Mouse (Mus musculus) ES-E14 (cell line): ENCODE results near the gene Acp5. TPM values are rescaled to one million over a fixed set of nuclear protein-coding genes. Genes with fewer than 3 reads are reported as not detected.

ENCODE experiments used
- DNase-seq: peaks from one replicate; pipeline ENCODE4 v3.0.0-alpha.2; 2013; ENCODE audit warnings: low read depth, low spot score
- H3K27ac ChIP-seq: 2 replicates; pipeline ENCODE4 v1.5.1; 2012; ENCODE audit warnings: low read depth, mild to moderate bottlenecking, low read length, moderate library complexity, mixed read lengths; ENCODE audit not compliant: poor library complexity, insufficient read depth, severe bottlenecking
- H3K36me3 ChIP-seq: 2 replicates; pipeline ENCODE4 v1.6.1; 2012; ENCODE audit warnings: mild to moderate bottlenecking, low read length, moderate library complexity, mixed read lengths; ENCODE audit not compliant: control insufficient read depth, poor library complexity, insufficient read depth, severe bottlenecking
- H3K4me1 ChIP-seq, 2 experiments: fragments of 150-350 bp in 1 of 2; sonication (generic) in 1 of 2; 2 replicates each; pipeline ENCODE4 v1.6.1; 2012; ENCODE audit warnings: low read length in 2 of 2, mild to moderate bottlenecking in 1 of 2, mixed read lengths in 1 of 2; ENCODE audit not compliant: control insufficient read depth in 2 of 2, insufficient read depth in 2 of 2, poor library complexity in 1 of 2
- H3K4me3 ChIP-seq, 2 experiments: fragments of 150-350 bp in 1 of 2; sonication (generic) in 1 of 2; 2 replicates each; pipeline ENCODE4 v1.5.1; 2012; ENCODE audit warnings: low read length in 2 of 2, low read depth in 1 of 2, mild to moderate bottlenecking in 1 of 2, mixed read lengths in 1 of 2; ENCODE audit not compliant: insufficient read depth in 1 of 2, poor library complexity in 1 of 2, severe bottlenecking in 1 of 2
- H3K9ac ChIP-seq: 2 replicates; pipeline ENCODE4 v1.6.1; 2012; ENCODE audit warnings: low read depth, mild to moderate bottlenecking, low read length, mixed read lengths; ENCODE audit not compliant: poor library complexity, insufficient read depth, severe bottlenecking
- H3K9me3 ChIP-seq: fragments of 150-350 bp; sonication (generic); 2 replicates; pipeline ENCODE4 v1.6.1; 2012; ENCODE audit warnings: low read depth, mild to moderate bottlenecking, low read length; ENCODE audit not compliant: control insufficient read depth, insufficient read depth
- CHD2 ChIP-seq: IDR thresholded peaks from 2 replicates; pipeline ENCODE4 v1.6.1; 2014; ENCODE audit warnings: mild to moderate bottlenecking, low read depth, low read length, inconsistent platforms
- HCFC1 ChIP-seq: IDR thresholded peaks from 2 replicates; pipeline ENCODE4 v1.6.1; 2012; ENCODE audit warnings: low read length, inconsistent platforms, borderline replicate concordance; ENCODE audit not compliant: insufficient read depth
- MAFK ChIP-seq: IDR thresholded peaks from 2 replicates; pipeline ENCODE4 v1.6.1; 2014; ENCODE audit warnings: mild to moderate bottlenecking, low read depth, low read length, inconsistent platforms; ENCODE audit not compliant: insufficient read depth
- ZC3H11A ChIP-seq: IDR thresholded peaks from 2 replicates; pipeline ENCODE4 v1.6.1; 2012; ENCODE audit warnings: low read depth, mild to moderate bottlenecking, inconsistent platforms, low read length, borderline replicate concordance
- ZNF384 ChIP-seq: IDR thresholded peaks from 2 replicates; pipeline ENCODE4 v1.6.1; 2012; ENCODE audit warnings: low read depth, low read length, inconsistent platforms
- in situ Hi-C, 2 experiments: fragments of 600-800 bp; cut with MboI; formaldehyde crosslinking; loops; one replicate each; pipeline ENCODE4 v1.15.1; 2025; ENCODE audit warnings: low sequenced_read_pairs in 2 of 2, inconsistent platforms in 1 of 2; ENCODE audit not compliant: unreplicated experiment in 2 of 2
- total RNA-seq: library from RNA; depleted of rRNA; stranded (reverse); fragments of 300-350 nt; gene quantifications from 2 replicates; pipeline ENCODE4 v1.2.3, GENCODE M21; 2012

The Acp5 gene
- total RNA-seq, 1 experiment = 14.6 TPM

- Histone ChIP-seq H3K4me3 (no peak overlapping the region), H3K4me1 (peaks cover 0 to 9% of the 10 kb centered on the region in 2 experiments; a peak in 1 of 4 replicates), H3K36me3 (peaks cover 6% of the 10 kb centered on the region; the same call in 1 of the 2 replicates), H3K9ac (no peak overlapping the region), H3K9me3 (no peaks in the 10 kb centered on the region), H3K27ac (peak overlapping the region; percentile 54; the same call in 1 of the 2 replicates)
- in situ Hi-C loops = no loop called here
- no peak for DNase-seq
- TF ChIP-seq ZNF384 = no peak
- no peak for TF ChIP-seq HCFC1
- TF ChIP-seq ZC3H11A = no peak
- TF ChIP-seq MAFK = no peak
- TF ChIP-seq CHD2 = no peak
Observed at GRCm38 (mm10) chr9:22161299-22161698, 25.8 kb upstream of the Acp5 start.

GRCm38 (mm10) chr9:22157516-22158265 is 22.2 kb upstream of the Acp5 start:
- H3K9me3 ChIP-seq = no peaks in the 10 kb centered on the region
- H3K4me1 ChIP-seq = peaks cover 0 to 7% of the 10 kb centered on the region in 2 experiments; a peak in 1 of 4 replicates
- TF ChIP-seq ZNF384 = no peak
- no peak for TF ChIP-seq CHD2
- TF ChIP-seq HCFC1 = no peak
- TF ChIP-seq ZC3H11A = no peak
- no peak for TF ChIP-seq MAFK
- peak overlapping the region; percentile 74 to 97 for H3K4me3 ChIP-seq
- H3K27ac ChIP-seq = no peak overlapping the region
- DNase-seq = no peak
- peak overlapping the region; percentile 80 for H3K9ac ChIP-seq
- peaks cover 6% of the 10 kb centered on the region; the same call in 1 of the 2 replicates for H3K36me3 ChIP-seq
- in situ Hi-C loops = no loop called here

GRCm38 (mm10) chr9:22156497-22157245 is 21.2 kb upstream of the Acp5 start, which contains the start of gene Pigyl:
Gene Pigyl, plus strand, starts transcription at chr9:22156846.
- H3K36me3 ChIP-seq = peaks cover 6% of the 10 kb centered on the region; the same call in 1 of the 2 replicates
- in situ Hi-C loops = no loop called here
- no peaks in the 10 kb centered on the region for H3K9me3 ChIP-seq
- H3K4me1 ChIP-seq = peaks cover 0 to 7% of the 10 kb centered on the region in 2 experiments; a peak in 1 of 4 replicates
- DNase-seq = peak; percentile 99
- H3K4me3 ChIP-seq = peak within 1 kb of the TSS; percentile 74 to 97
- H3K9ac ChIP-seq = peak within 1 kb of the TSS; percentile 80
- no peak for TF ChIP-seq ZNF384
- TF ChIP-seq CHD2 = peak; percentile 86
- TF ChIP-seq MAFK = no peak
- TF ChIP-seq ZC3H11A = no peak
- TF ChIP-seq HCFC1 = peak; percentile 41; the same call in 1 of the 2 replicates
- H3K27ac ChIP-seq = peak within 1 kb of the TSS; percentile 9; the same call in 1 of the 2 replicates

GRCm38 (mm10) chr9:22155614-22156013 is 20.1 kb upstream of the Acp5 start:
- Histone ChIP-seq H3K4me1 (peaks cover 0 to 7% of the 10 kb centered on the region in 2 experiments; a peak in 1 of 4 replicates), H3K9ac (peak overlapping the region; percentile 31; the same call in 1 of the 2 replicates), H3K36me3 (peaks cover 6% of the 10 kb centered on the region; the same call in 1 of the 2 replicates), H3K4me3 (peak overlapping the region in 1 of 2 experiments; percentile 25; a peak in 2 of 4 replicates), H3K27ac (no peak overlapping the region), H3K9me3 (no peaks in the 10 kb centered on the region)
- no peak for DNase-seq
- in situ Hi-C loops = no loop called here
- TF ChIP-seq ZC3H11A (peak; percentile 66), ZNF384 (no peak)
